Mouse (Mus musculus): ENCODE measurements around the gene Slc2a12.

DNA sequence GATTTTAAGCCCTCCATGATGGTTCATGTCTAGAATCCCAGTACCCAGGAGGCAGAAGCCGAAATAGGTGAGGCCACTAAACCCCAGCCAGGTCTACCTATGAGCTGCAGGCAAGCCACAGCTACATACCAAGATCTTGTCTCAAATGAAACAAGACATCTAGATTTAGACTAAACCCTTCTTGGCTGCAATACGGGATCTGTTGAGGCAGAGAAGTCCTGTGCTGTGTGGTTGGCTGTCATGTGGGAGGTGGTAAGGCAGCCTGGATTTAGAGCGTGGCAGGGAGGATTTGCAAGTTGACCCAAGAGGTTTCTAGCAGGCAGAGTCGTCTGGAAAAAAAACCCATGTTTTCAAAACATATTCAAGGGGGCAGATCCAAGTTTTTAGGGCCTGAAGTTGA is 12.9 kb upstream of the Slc2a12 start:
- TF ChIP-seq CTCF (IDR thresholded peaks at IDR 0.05), result no peak
- no peak for TF ChIP-seq EP300 (IDR thresholded peaks at IDR 0.05)

Data from lung, postnatal 0 days (tissue).